Mouse (Mus musculus): ENCODE results near the gene Pced1a.

GRCm38 (mm10) chr2:130401891-130402290 is 22.6 kb downstream of the Pced1a start:
- no peak for TF ChIP-seq POLR2A (IDR thresholded peaks at IDR 0.05; ENCODE audit: borderline replicate concordance, low read depth, low read length)
- no peak for TF ChIP-seq CTCF (IDR thresholded peaks at IDR 0.05; ENCODE audit: low read depth, low read length)

Measured in bone marrow macrophage, adult 2 months (primary cell).